Mouse (Mus musculus) lung, postnatal 0 days (tissue): ENCODE data around the gene Ndufc1. TPM values are rescaled to one million over a fixed set of nuclear protein-coding genes. Genes with fewer than 3 reads are reported as not detected.
"Not testable (repeated sequence)": the region's sequence is repeated elsewhere in the genome, so short reads cannot be mapped to it uniquely, and the experiment has no call there.

Experiments
- ATAC-seq: fragments of 200-750 bp; cut with Nextera tagmentation; 2 replicates; pipeline ENCODE4 v1.8.0; 2017; ENCODE audit warnings: moderate library complexity
- DNase-seq: peaks from one replicate; pipeline ENCODE4 v3.0.0-alpha.2; 2016; ENCODE audit warnings: low spot score
- H3K27ac ChIP-seq: fragments of 300-500 bp; sonication (generic); 2 replicates; pipeline ENCODE4 v1.5.1; 2014; ENCODE audit warnings: antibody characterized with exemption, mild to moderate bottlenecking, low read length, mixed read lengths
- H3K27me3 ChIP-seq: fragments of 300-500 bp; sonication (generic); replicated peaks from 2 replicates; pipeline ENCODE4 v1.6.1; 2014; ENCODE audit warnings: low read length, mixed read lengths; ENCODE audit not compliant: insufficient read depth
- H3K36me3 ChIP-seq: fragments of 300-500 bp; sonication (generic); 2 replicates; pipeline ENCODE4 v1.6.1; 2014; ENCODE audit warnings: low read length, mixed read lengths; ENCODE audit not compliant: insufficient read depth
- H3K4me1 ChIP-seq: fragments of 300-500 bp; sonication (generic); 2 replicates; pipeline ENCODE4 v1.6.1; 2014; ENCODE audit warnings: antibody characterized with exemption, low read depth, low read length, mixed read lengths; ENCODE audit not compliant: insufficient read depth
- H3K4me2 ChIP-seq: fragments of 300-500 bp; sonication (generic); replicated peaks from 2 replicates; pipeline ENCODE4 v1.6.1; 2014; ENCODE audit warnings: low read depth, mild to moderate bottlenecking, low read length, moderate library complexity, mixed read lengths
- H3K4me3 ChIP-seq: fragments of 300-500 bp; sonication (generic); 2 replicates; pipeline ENCODE4 v1.5.1; 2014; ENCODE audit warnings: low read depth, low read length
- H3K9ac ChIP-seq: fragments of 300-500 bp; sonication (generic); replicated peaks from 2 replicates; pipeline ENCODE4 v1.6.1; 2014; ENCODE audit warnings: low read depth, mild to moderate bottlenecking
- H3K9me3 ChIP-seq: fragments of 300-500 bp; sonication (generic); 2 replicates; pipeline ENCODE4 v1.6.1; 2016; ENCODE audit warnings: low read length, mixed read lengths
- CTCF ChIP-seq: IDR thresholded peaks from 2 replicates; pipeline ENCODE4 v1.5.1; 2016; ENCODE audit warnings: antibody characterized with exemption, mild to moderate bottlenecking
- EP300 ChIP-seq: IDR thresholded peaks from 2 replicates; pipeline ENCODE4 v1.6.1; 2016; ENCODE audit warnings: antibody characterized with exemption, mild to moderate bottlenecking, control low read depth
- WGBS: fragments of 180-500 bp; shearing (Covaris S2); extraction: QIAGEN DNeasy Blood & Tissue Kit; methylation state at CpG from one replicate; pipeline ENCODE4 v1.1.7; 2014; 5-methylcytosine and 5-hydroxymethylcytosine counted together
- polyA plus RNA-seq: library from polyadenylated mRNA; unstranded; fragments of >200 nt; fragmentation: Nextera tagmentation; extraction: Ambion mirVana; gene quantifications from 2 replicates; pipeline ENCODE4 v1.2.1, GENCODE M21; 2015

The Ndufc1 gene
- polyA plus RNA-seq, 1 experiment from 2014 or later, result 517 TPM

GRCm38 (mm10) chr3:51357624-51358023, 51.2 kb downstream of the Ndufc1 start:
- Histone ChIP-seq H3K27me3 (no peaks in the 10 kb centered on the region), H3K9me3 (no peaks in the 10 kb centered on the region), H3K9ac (no peak overlapping the region), H3K36me3 (no peaks in the 10 kb centered on the region), H3K27ac (no peak overlapping the region), H3K4me2 (no peak overlapping the region), H3K4me1 (no peaks in the 10 kb centered on the region), H3K4me3 (0 out of 2 replicates have a peak overlapping the region, but pooled peaks have one; percentile 47)
- WGBS, result 14% methylated on average over 14 of the region's 14 CpGs
- ATAC-seq (no peak), DNase-seq (no peak)
- TF ChIP-seq EP300, result no peak
- TF ChIP-seq CTCF, result no peak

GRCm38 (mm10) chr3:51357078-51357477, 51.7 kb downstream of the Ndufc1 start:
- H3K4me1 ChIP-seq, result no peaks in the 10 kb centered on the region
- no peaks in the 10 kb centered on the region for H3K36me3 ChIP-seq
- TF ChIP-seq EP300, result no peak
- no peak for TF ChIP-seq CTCF
- no peak overlapping the region for H3K4me3 ChIP-seq
- H3K9ac ChIP-seq, result no peak overlapping the region
- ATAC-seq (no peak), DNase-seq (peak; percentile 14)
- no peak overlapping the region for H3K4me2 ChIP-seq
- 29% methylated on average over 5 of the region's 5 CpGs for WGBS
- no peak overlapping the region for H3K27ac ChIP-seq
- no peaks in the 10 kb centered on the region for H3K9me3 ChIP-seq
- H3K27me3 ChIP-seq, result no peaks in the 10 kb centered on the region

GRCm38 (mm10) chr3:51354956-51355355, 53.8 kb downstream of the Ndufc1 start:
- not testable (repeated sequence) for ATAC-seq, H3K9ac ChIP-seq, H3K27ac ChIP-seq, H3K4me2 ChIP-seq, H3K9me3 ChIP-seq, H3K27me3 ChIP-seq, H3K4me1 ChIP-seq, H3K36me3 ChIP-seq, DNase-seq, H3K4me3 ChIP-seq
- WGBS, result 80% methylated on average over 6 of the region's 6 CpGs

Other genes with a start within 250 kb of the Ndufc1 start
- 4.1 and 4.2 TPM in 2 replicates for gene Noct, start 184.5 kb downstream of the Ndufc1 start, polyA plus RNA-seq
- 55.8 and 62.6 TPM in 2 replicates for gene Elf2, start 68.3 kb downstream of the Ndufc1 start, polyA plus RNA-seq
- not detected in 2 replicates for gene Mgarp, start 12.2 kb downstream of the Ndufc1 start, polyA plus RNA-seq
- 12.7 and 16.9 TPM in 2 replicates for gene Naa15, start 6.2 kb upstream of the Ndufc1 start, polyA plus RNA-seq
- 24.9 and 26.2 TPM in 2 replicates for gene Rab33b, start 74.9 kb upstream of the Ndufc1 start, polyA plus RNA-seq
- 2.1 TPM in 2 replicates for gene Setd7, start 151.9 kb upstream of the Ndufc1 start, polyA plus RNA-seq